Mouse (Mus musculus) testis, postnatal 14 days (tissue): ENCODE data around the gene Pigo.
"Not testable (repeated sequence)": the region's sequence is repeated elsewhere in the genome, so short reads cannot be mapped to it uniquely, and the experiment has no call there.

Experiments used
- DNase-seq: peaks from one replicate; pipeline ENCODE4 v3.0.0; 2021; ENCODE audit warnings: low spot score

Pigo gene

DNA sequence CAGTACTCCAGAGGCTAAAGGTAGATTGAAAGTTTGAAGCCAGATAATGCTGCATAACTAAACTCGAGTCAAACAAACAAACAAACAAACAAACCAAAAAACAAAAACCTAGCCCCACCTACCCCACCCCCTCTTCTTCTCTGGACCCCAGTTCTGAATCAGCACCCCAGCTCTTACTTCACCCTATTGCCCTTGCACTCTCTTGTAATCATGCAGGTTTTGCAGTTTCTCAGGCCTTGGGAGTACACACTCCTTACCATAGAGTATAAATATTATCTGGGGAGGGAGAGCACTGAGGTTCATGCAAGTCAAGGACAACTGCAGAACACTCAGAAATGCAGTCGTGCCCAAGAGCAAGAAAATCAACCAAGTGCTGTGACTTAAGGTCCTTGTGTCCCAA is 24.3 kb downstream of the Pigo start:
- DNase-seq: no peak

DNA sequence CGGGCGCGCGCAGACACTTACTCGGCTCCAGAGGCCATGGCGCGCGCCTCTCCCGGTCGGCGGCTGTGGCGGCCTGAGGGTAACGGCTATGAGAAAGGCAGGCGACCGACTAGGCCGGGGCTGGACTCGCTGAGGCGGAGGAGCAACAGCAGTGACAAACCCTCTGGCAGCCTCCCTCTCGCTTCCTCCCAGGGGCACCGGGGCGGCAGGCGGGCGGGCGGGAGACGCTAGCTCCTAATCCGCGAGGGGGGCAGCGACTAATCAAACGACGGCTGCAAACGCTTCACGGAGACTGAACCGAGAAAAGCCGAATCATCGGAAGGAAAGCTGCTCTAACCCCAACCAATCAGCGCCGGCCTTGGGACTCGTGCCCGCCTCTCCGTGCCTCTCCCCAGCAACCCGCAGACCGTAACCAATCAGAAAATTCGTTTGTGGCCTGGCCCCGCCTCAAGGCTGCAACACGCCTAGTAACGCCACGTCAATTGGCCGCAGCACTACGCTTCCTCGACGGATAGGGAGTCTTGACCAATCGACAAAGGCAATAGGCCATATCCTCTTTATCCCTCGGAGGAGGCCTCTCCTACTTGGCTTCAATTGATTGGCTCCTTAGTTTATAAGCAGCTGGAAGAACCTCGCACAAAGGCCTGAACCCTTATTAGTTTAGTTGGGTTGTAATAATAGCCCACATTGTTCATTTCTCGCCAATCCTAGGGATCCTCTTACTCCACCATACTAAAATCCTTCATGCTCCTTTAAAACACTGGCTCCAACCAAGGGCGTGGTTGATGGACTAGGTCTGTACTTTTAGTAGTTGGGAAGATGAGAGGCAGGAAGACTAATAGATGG is 25.3 kb downstream of the Pigo start, which contains the start of gene Vcp:
TSS of gene Vcp (minus strand) at position 367 of the 846 bp plus-strand sequence.
- DNase-seq: peak; percentile 100

DNA sequence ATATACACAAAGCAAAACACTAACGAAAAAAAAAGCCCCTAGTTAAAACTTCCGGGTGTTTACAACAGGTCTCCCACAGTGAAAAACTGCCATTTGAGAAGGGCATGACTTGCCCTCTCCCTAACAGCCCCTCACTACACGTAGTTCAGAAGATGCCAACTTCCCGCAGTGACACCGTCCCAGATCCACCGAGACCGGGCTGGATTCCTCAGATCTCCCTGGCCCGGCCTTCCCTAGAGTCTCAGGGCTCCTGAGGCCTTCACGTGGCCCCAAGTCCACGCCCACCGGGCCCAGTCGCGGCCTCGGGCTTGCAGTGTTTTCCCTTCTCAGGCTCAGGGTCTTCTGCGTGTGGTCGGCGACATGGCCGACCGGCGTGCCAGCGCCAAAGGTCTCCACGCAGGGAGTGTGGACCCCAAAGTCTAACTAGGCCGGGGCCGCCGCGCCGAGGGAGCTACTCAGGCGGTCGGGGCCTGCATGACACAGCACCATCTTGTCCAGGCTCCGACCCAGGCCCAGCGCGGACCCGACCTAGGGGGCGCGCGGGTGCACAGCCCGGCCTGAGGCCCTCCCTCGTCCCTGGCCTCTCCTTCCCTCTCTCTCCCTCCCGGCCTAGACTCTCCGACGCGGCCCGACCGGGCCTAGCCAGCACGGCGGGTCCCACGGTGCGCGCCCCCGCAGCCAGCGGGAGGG is 26.0 kb downstream of the Pigo start:
- peak; percentile 87 for DNase-seq

DNA sequence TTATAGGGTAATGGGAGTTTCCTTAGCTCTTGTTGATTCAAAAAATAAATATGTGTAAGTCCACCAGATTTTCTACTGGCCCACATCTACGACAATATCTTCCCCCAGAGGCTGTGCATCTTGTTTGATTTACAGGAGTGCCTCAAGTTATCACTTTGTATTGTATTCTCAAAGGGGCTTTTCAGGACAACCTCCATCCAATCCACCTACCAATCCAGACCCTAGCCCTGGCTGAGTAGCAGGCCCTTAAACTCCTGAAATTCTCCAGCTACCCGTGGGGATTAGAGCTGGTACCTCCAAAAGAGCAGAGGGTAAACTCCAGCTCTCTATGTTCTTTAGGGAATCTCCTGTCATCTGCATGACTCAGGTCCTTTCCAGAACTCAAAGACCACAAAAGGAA is 27.6 kb downstream of the Pigo start:
- DNase-seq: no peak

DNA sequence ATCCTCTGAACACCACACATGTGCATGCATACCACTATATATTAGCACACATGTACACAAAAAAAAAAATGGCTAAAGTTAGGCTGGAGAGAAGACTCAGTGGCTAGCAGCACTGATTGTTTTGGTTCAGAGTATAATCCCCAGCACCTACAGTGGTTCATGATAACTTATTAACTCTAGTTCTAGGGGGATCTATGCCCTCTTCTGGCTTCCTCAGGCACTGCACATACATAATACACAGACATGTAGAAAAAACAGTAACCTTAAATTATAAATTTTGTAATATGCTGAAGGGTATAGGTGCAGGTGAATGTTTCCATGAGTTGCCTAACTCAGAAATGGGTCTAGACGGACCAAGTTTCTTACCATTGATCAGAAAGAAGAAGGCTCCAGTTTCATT is 37.3 kb downstream of the Pigo start:
- DNase-seq: no peak

DNA sequence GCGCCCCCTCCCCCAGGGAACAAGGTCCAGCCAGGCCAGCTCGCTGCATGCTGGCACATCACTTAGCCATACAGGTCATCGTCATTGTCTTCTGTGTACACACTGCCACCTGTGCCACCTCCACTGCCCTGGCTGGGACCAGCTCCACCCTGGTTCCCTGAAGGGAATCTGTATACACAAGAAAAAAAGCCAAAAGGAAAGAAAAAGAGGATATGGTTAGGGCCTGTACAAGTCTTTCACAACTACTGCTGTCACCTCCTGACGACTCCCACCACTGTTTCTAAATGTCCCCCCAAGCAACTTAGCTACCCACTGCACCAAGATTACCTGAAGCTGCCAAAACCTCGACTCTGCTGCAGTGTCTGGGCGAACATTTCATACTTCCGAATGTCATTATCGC is 45.2 kb downstream of the Pigo start:
- not testable (repeated sequence) for DNase-seq

DNA sequence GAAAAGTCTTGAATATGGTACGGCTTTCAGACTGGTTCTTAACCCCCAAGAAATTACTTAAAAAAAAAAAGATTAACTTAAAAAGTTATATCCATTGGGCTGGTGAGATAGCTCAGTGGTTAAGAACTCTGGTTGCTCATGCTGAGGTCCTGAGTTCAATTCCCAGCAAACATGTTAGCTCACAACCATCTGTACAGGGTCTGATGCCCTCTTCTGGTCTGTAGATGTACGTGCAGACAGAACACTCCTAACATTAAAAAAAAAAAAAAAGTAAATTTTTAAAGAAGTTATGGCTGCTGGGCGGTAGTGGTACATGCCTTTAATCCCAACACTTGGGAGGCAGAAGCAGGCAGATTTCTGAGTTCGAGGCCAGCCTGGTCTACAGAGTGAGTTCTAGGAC is 47.6 kb downstream of the Pigo start:
- DNase-seq: no peak

DNA sequence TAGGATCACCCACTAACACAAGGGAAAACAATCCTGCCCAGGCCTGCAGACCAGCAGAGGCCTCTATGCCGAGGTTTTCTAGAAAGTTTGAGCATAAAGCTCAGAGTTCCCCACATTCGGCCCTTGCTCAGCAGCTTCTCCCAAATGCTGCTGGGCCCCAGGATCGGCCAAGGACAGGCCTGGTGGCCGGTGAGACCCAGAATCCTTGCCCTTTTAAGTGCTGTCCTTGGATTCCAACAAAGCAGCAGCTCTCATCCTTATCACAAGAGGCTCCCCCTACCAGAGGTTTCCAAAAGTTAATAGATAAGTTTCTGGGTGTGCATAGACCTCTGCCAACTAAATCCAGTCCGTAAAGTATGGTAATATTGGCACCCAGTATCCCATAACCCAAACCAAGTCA is 51.8 kb downstream of the Pigo start:
- DNase-seq: no peak

DNA sequence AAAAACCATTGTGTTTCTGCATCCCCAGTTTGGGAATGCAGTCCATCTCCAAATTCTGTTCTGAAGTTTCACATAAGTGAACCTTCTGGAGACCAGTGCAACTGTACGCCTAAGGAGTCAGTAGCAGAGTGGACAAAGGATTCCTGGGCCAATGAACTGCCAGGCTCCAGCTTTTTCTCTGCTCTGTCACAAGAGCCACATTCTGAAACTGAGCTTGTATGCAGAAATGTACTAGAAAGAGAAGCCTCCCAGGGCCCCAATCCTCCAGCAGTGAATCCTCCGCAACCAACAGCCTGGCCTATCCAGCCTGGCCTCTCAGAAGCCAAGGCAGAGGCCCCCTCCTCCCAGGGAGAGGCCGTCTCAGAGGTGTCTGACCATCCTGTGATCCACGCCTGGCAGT is 52.7 kb downstream of the Pigo start:
- DNase-seq: no peak

DNA sequence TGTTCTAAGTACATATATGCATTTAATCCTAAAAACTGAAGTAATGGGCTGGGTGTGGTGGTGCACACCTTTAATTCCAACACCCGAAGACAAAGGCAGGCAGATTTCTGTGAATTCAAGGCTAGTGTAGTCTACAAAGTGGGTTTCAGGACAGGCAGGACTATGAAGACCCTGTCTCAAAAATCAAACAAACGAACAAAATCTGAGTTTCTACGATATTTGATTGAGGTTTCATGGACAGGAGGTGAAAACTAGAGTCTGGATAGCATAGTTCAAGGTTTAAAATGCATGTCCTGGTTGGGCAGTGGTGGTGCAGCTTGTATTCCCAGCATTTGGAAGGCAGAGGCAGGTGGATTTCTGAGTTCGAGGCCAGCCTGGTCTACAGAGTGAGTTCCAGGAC is 56.3 kb downstream of the Pigo start, which contains the start of gene 1700022I11Rik:
TSS of gene 1700022I11Rik (plus strand) at position 301 of the 400 bp plus-strand sequence.
- no peak for DNase-seq
